Mouse (Mus musculus): ENCODE data around the gene Hnrnph1.

- TF ChIP-seq CTCF (IDR thresholded peaks at IDR 0.05; ENCODE audit: insufficient read depth, low read depth, low read length) (no peak), POLR2A (IDR thresholded peaks at IDR 0.05; ENCODE audit: insufficient read depth, low read depth, low read length) (no peak)
These were observed 49.3 kb downstream of the Hnrnph1 start for GRCm38 (mm10) chr11:50426056-50426455.
